Mouse (Mus musculus) small intestine, adult 2 months (tissue): Measurements from ENCODE around the gene Zc2hc1b.

Experiments used
- CTCF ChIP-seq: fragments of 200-500 bp; IDR thresholded peaks from 2 replicates; pipeline ENCODE4 v1.5.1; 2012; ENCODE audit warnings: low read depth, mild to moderate bottlenecking, control low read depth, inconsistent platforms, low read length, moderate library complexity, mixed read lengths; ENCODE audit not compliant: insufficient replicate concordance, insufficient read length; ENCODE audit errors: extremely low read depth
- POLR2A ChIP-seq: fragments of 200-500 bp; IDR thresholded peaks from 2 replicates; pipeline ENCODE4 v1.6.1; 2012; ENCODE audit warnings: low read depth, mild to moderate bottlenecking, control low read depth, inconsistent platforms, low read length, moderate library complexity

DNA sequence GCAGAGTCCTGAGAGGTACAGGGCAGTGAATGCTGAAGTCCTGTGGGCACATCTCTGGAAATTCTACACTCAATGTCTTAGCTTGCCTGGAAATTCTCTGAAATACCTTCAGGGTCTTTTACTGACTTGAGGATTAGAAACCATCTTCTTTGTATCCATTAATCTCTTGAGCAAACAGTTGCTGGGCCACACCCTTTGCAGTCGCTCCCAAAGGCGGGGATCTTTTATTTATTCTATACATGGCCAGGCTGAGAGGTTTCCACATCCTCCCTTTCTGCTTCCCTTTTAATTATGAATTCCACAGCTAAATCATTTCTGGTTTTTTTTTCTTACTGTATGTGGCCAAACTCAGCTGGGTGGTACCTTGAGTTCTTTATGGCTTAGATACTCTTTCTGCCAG is 37.4 kb downstream of the Zc2hc1b start:
- TF ChIP-seq POLR2A (no peak), CTCF (no peak)
